Mouse (Mus musculus) embryonic fibroblast, embryonic 13.5 days (primary cell): ENCODE data around the gene Dhrs13. TPM values are rescaled to one million over a fixed set of nuclear protein-coding genes. Genes with fewer than 3 reads are reported as not detected.

Experiments used
- H3K27ac ChIP-seq: 2 replicates; pipeline ENCODE4 v1.5.1; 2012; ENCODE audit warnings: low read length, control low read depth, inconsistent platforms; ENCODE audit not compliant: insufficient read depth
- H3K4me1 ChIP-seq: 2 replicates; pipeline ENCODE4 v1.6.1; 2011; ENCODE audit warnings: low read length; ENCODE audit not compliant: control insufficient read depth, insufficient read depth
- H3K4me3 ChIP-seq: 2 replicates; pipeline ENCODE4 v1.5.1; 2011; ENCODE audit warnings: mild to moderate bottlenecking, control low read depth, low read length; ENCODE audit not compliant: insufficient read depth
- CTCF ChIP-seq: IDR thresholded peaks from 2 replicates; pipeline ENCODE4 v1.5.1; 2011; ENCODE audit warnings: mild to moderate bottlenecking, control low read depth, low read length, moderate library complexity, borderline replicate concordance; ENCODE audit not compliant: insufficient read depth
- POLR2A ChIP-seq: IDR thresholded peaks from 2 replicates; pipeline ENCODE4 v1.6.1; 2011; ENCODE audit warnings: low read depth, mild to moderate bottlenecking, control low read depth, low read length, moderate library complexity
- polyA plus RNA-seq: library from polyadenylated mRNA; stranded (reverse); fragments of >200 nt; gene quantifications from 2 replicates; pipeline ENCODE4 v1.2.4, GENCODE M21; 2011; ENCODE audit warnings: low read depth; ENCODE audit not compliant: missing spikeins, insufficient read length

The Dhrs13 gene
- polyA plus RNA-seq, 1 experiment = 8.3 TPM

- no peak overlapping the region for H3K4me3 ChIP-seq
- H3K4me1 ChIP-seq = no peaks in the 10 kb centered on the region
- no peak for TF ChIP-seq POLR2A
- no peak for TF ChIP-seq CTCF
- no peak overlapping the region for H3K27ac ChIP-seq
Measured at GRCm38 (mm10) chr11:78069646-78070045, 37.6 kb downstream of the Dhrs13 start.

- Histone ChIP-seq H3K27ac (no peak overlapping the region), H3K4me1 (no peaks in the 10 kb centered on the region), H3K4me3 (no peak overlapping the region)
- TF ChIP-seq POLR2A = no peak
- TF ChIP-seq CTCF = no peak
Measured at GRCm38 (mm10) chr11:78071938-78072337, 39.9 kb downstream of the Dhrs13 start.

GRCm38 (mm10) chr11:78072425-78073130 lies 40.5 kb downstream of the Dhrs13 start:
- Histone ChIP-seq H3K4me1 (no peaks in the 10 kb centered on the region), H3K27ac (no peak overlapping the region), H3K4me3 (no peak overlapping the region)
- TF ChIP-seq CTCF = no peak
- TF ChIP-seq POLR2A = no peak

- no peaks in the 10 kb centered on the region for H3K4me1 ChIP-seq
- no peak overlapping the region for H3K4me3 ChIP-seq
- TF ChIP-seq CTCF = no peak
- no peak for TF ChIP-seq POLR2A
- no peak overlapping the region for H3K27ac ChIP-seq
Measured at GRCm38 (mm10) chr11:78073577-78074276, 41.6 kb downstream of the Dhrs13 start.

GRCm38 (mm10) chr11:78074277-78074652 lies 42.2 kb downstream of the Dhrs13 start:
- Histone ChIP-seq H3K27ac (no peak overlapping the region), H3K4me3 (no peak overlapping the region), H3K4me1 (peaks cover 4% of the 10 kb centered on the region; the same call in 1 of the 2 replicates)
- no peak for TF ChIP-seq CTCF
- no peak for TF ChIP-seq POLR2A

- Histone ChIP-seq H3K27ac (no peak overlapping the region), H3K4me1 (peaks cover 4% of the 10 kb centered on the region; the same call in 1 of the 2 replicates), H3K4me3 (no peak overlapping the region)
- no peak for TF ChIP-seq CTCF
- TF ChIP-seq POLR2A = no peak
Measured at GRCm38 (mm10) chr11:78074666-78075065, 42.6 kb downstream of the Dhrs13 start.

- H3K27ac ChIP-seq = peak within 1 kb of the TSS; percentile 23
Measured at GRCm38 (mm10) chr11:78079961-78080921, 48.2 kb downstream of the Dhrs13 start, which contains the start of gene Eral1. Eral1 (minus strand) TSS chr11:78080383.

GRCm38 (mm10) chr11:78083595-78083994 lies 51.5 kb downstream of the Dhrs13 start:
- peaks cover 4% of the 10 kb centered on the region for H3K4me1 ChIP-seq
- H3K4me3 ChIP-seq = no peak overlapping the region
- TF ChIP-seq CTCF = no peak
- TF ChIP-seq POLR2A = no peak
- H3K27ac ChIP-seq = no peak overlapping the region

More at GRCm38 (mm10) chr11:78079961-78080921, 48.2 kb downstream of the Dhrs13 start, which contains the start of gene Eral1:
- peaks cover 4% of the 10 kb centered on the region for H3K4me1 ChIP-seq
- H3K4me3 ChIP-seq = peak within 1 kb of the TSS; percentile 95
- TF ChIP-seq CTCF = no peak
- peak; percentile 84 for TF ChIP-seq POLR2A

- Histone ChIP-seq H3K4me3 (no peak overlapping the region), H3K27ac (no peak overlapping the region), H3K4me1 (no peaks in the 10 kb centered on the region)
- no peak for TF ChIP-seq CTCF
- TF ChIP-seq POLR2A = no peak
Measured at GRCm38 (mm10) chr11:78086925-78087479, 54.9 kb downstream of the Dhrs13 start.

Other genes starting within 250 kb of the Dhrs13 start
- not detected in 2 replicates for gene Gm10277, start 244.5 kb upstream of the Dhrs13 start, polyA plus RNA-seq
- not detected in 2 replicates for gene Pipox, start 138.2 kb upstream of the Dhrs13 start, polyA plus RNA-seq
- not detected in 2 replicates for gene Sez6, start 101.5 kb upstream of the Dhrs13 start, polyA plus RNA-seq
- gene Phf12, start 49.5 kb upstream of the Dhrs13 start, polyA plus RNA-seq = 39.4 and 47.4 TPM in 2 replicates
- gene Flot2, start 5.7 kb downstream of the Dhrs13 start, polyA plus RNA-seq = 70.0 and 71.3 TPM in 2 replicates
- gene Eral1, start 48.1 kb downstream of the Dhrs13 start, polyA plus RNA-seq = 17.0 and 18.5 TPM in 2 replicates
- 10.2 and 15.5 TPM in 2 replicates for gene Fam222b, start 62.4 kb downstream of the Dhrs13 start, polyA plus RNA-seq
- 40.5 and 45.1 TPM in 2 replicates for gene Traf4, start 133.3 kb downstream of the Dhrs13 start, polyA plus RNA-seq
- 12.0 and 17.9 TPM in 2 replicates for gene Nek8, start 144.4 kb downstream of the Dhrs13 start, polyA plus RNA-seq
- gene Tlcd1, start 144.4 kb downstream of the Dhrs13 start, polyA plus RNA-seq = 13.6 and 15.3 TPM in 2 replicates
- gene Rpl23a, start 151.3 kb downstream of the Dhrs13 start, polyA plus RNA-seq = 2,180 and 2,276 TPM in 2 replicates
- 112 and 127 TPM in 2 replicates for gene Rab34, start 156.2 kb downstream of the Dhrs13 start, polyA plus RNA-seq
- 0.92 and 1.7 TPM in 2 replicates for gene Proca1, start 161.1 kb downstream of the Dhrs13 start, polyA plus RNA-seq
- gene Sdf2, start 213.5 kb downstream of the Dhrs13 start, polyA plus RNA-seq = 65.4 and 67.3 TPM in 2 replicates
- gene Supt6, start 213.7 kb downstream of the Dhrs13 start, polyA plus RNA-seq = 56.1 and 57.8 TPM in 2 replicates
- 81.8 and 86.7 TPM in 2 replicates for gene 2610507B11Rik, start 229.5 kb downstream of the Dhrs13 start, polyA plus RNA-seq